Mouse (Mus musculus): Measurements from ENCODE around the gene Map4k4. TPM values are rescaled to one million over a fixed set of nuclear protein-coding genes. Genes with fewer than 3 reads are reported as not detected.

Map4k4 gene
- polyA plus RNA-seq, 1 experiment, result 147 TPM

GRCm38 (mm10) chr1:39866367-39867141, 34.2 kb upstream of the Map4k4 start:
- no peaks in the 10 kb centered on the region for H3K36me3 ChIP-seq (ENCODE audit: control insufficient read depth, insufficient read depth)
- H3K4me2 ChIP-seq (ENCODE audit: low read depth), result no peak overlapping the region
- H3K4me3 ChIP-seq, result no peak overlapping the region
- H3K27me3 ChIP-seq (ENCODE audit: control insufficient read depth, insufficient read depth, insufficient read length), result no peaks in the 10 kb centered on the region
- TF ChIP-seq TCF12 (IDR thresholded peaks at IDR 0.05; ENCODE audit: insufficient read depth, poor library complexity, severe bottlenecking) (no peak), SRF (IDR thresholded peaks at IDR 0.05; ENCODE audit: control insufficient read depth, insufficient read length, low read depth) (no peak), MYOG (IDR thresholded peaks at IDR 0.05; ENCODE audit: control insufficient read depth in 1 of 3, insufficient read depth in 1 of 3, insufficient read length in 2 of 3, low read depth in 2 of 3) (no peak), USF1 (IDR thresholded peaks at IDR 0.05; ENCODE audit: low read depth) (no peak), POLR2A (IDR thresholded peaks at IDR 0.05; ENCODE audit: insufficient read length, low read depth) (no peak), MAX (IDR thresholded peaks at IDR 0.05; ENCODE audit: low read depth) (no peak), CEBPB (IDR thresholded peaks at IDR 0.05; ENCODE audit: insufficient read depth, poor library complexity, severe bottlenecking) (no peak), REST (IDR thresholded peaks at IDR 0.05; ENCODE audit: insufficient read depth, insufficient read length) (no peak), E2F4 (IDR thresholded peaks at IDR 0.05; ENCODE audit: insufficient read depth) (no peak), MYOD1 (IDR thresholded peaks at IDR 0.05; ENCODE audit: control insufficient read depth in 1 of 3, insufficient read length in 2 of 3, low read depth in 2 of 3) (no peak), TCF3 (IDR thresholded peaks at IDR 0.05; ENCODE audit: insufficient read length, low read depth) (no peak), POLR2AphosphoS2 (IDR thresholded peaks at IDR 0.05; ENCODE audit: insufficient read length, low read depth) (no peak)
- H3ac ChIP-seq (ENCODE audit: control insufficient read depth, insufficient read length), result no peak overlapping the region
- H3K79me2 ChIP-seq (ENCODE audit: control insufficient read depth, insufficient read depth), result no peaks in the 10 kb centered on the region

GRCm38 (mm10) chr1:39867142-39867525, 33.6 kb upstream of the Map4k4 start:
- no peak for TF ChIP-seq POLR2A (IDR thresholded peaks at IDR 0.05; ENCODE audit: insufficient read length, low read depth)
- TF ChIP-seq TCF12 (IDR thresholded peaks at IDR 0.05; ENCODE audit: insufficient read depth, poor library complexity, severe bottlenecking), result no peak
- no peak for TF ChIP-seq E2F4 (IDR thresholded peaks at IDR 0.05; ENCODE audit: insufficient read depth)
- TF ChIP-seq TCF3 (IDR thresholded peaks at IDR 0.05; ENCODE audit: insufficient read length, low read depth), result no peak
- no peak for TF ChIP-seq CEBPB (IDR thresholded peaks at IDR 0.05; ENCODE audit: insufficient read depth, poor library complexity, severe bottlenecking)
- no peak for TF ChIP-seq POLR2AphosphoS2 (IDR thresholded peaks at IDR 0.05; ENCODE audit: insufficient read length, low read depth)
- no peak for TF ChIP-seq USF1 (IDR thresholded peaks at IDR 0.05; ENCODE audit: low read depth)
- TF ChIP-seq MYOD1 (IDR thresholded peaks at IDR 0.05; ENCODE audit: control insufficient read depth in 1 of 3, insufficient read length in 2 of 3, low read depth in 2 of 3), result no peak
- no peaks in the 10 kb centered on the region for H3K27me3 ChIP-seq (ENCODE audit: control insufficient read depth, insufficient read depth, insufficient read length)
- H3K4me2 ChIP-seq (ENCODE audit: low read depth), result no peak overlapping the region
- H3ac ChIP-seq (ENCODE audit: control insufficient read depth, insufficient read length), result no peak overlapping the region
- no peaks in the 10 kb centered on the region for H3K79me2 ChIP-seq (ENCODE audit: control insufficient read depth, insufficient read depth)
- H3K4me3 ChIP-seq, result no peak overlapping the region
- H3K36me3 ChIP-seq (ENCODE audit: control insufficient read depth, insufficient read depth), result no peaks in the 10 kb centered on the region

GRCm38 (mm10) chr1:39867966-39868593, 32.6 kb upstream of the Map4k4 start:
- no peak overlapping the region for H3ac ChIP-seq (ENCODE audit: control insufficient read depth, insufficient read length)
- peak overlapping the region; percentile 51 for H3K4me2 ChIP-seq (ENCODE audit: low read depth)
- H3K4me3 ChIP-seq, result no peak overlapping the region
- H3K79me2 ChIP-seq (ENCODE audit: control insufficient read depth, insufficient read depth), result no peaks in the 10 kb centered on the region
- peak in 1 of 3 experiments; percentile 7 for TF ChIP-seq MYOD1 (IDR thresholded peaks at IDR 0.05; ENCODE audit: control insufficient read depth in 1 of 3, insufficient read length in 2 of 3, low read depth in 2 of 3)
- no peak for TF ChIP-seq TCF3 (IDR thresholded peaks at IDR 0.05; ENCODE audit: insufficient read length, low read depth)
- H3K36me3 ChIP-seq (ENCODE audit: control insufficient read depth, insufficient read depth), result no peaks in the 10 kb centered on the region
- H3K27me3 ChIP-seq (ENCODE audit: control insufficient read depth, insufficient read depth, insufficient read length), result no peaks in the 10 kb centered on the region

- Histone ChIP-seq H3ac (ENCODE audit: control insufficient read depth, insufficient read length) (no peak overlapping the region), H3K36me3 (ENCODE audit: control insufficient read depth, insufficient read depth) (no peaks in the 10 kb centered on the region), H3K79me2 (ENCODE audit: control insufficient read depth, insufficient read depth) (no peaks in the 10 kb centered on the region), H3K4me2 (ENCODE audit: low read depth) (no peak overlapping the region), H3K27me3 (ENCODE audit: control insufficient read depth, insufficient read depth, insufficient read length) (no peaks in the 10 kb centered on the region), H3K4me3 (no peak overlapping the region)
- no peak for TF ChIP-seq REST (IDR thresholded peaks at IDR 0.05; ENCODE audit: insufficient read depth, insufficient read length)
- TF ChIP-seq MYOD1 (IDR thresholded peaks at IDR 0.05; ENCODE audit: control insufficient read depth in 1 of 3, insufficient read length in 2 of 3, low read depth in 2 of 3), result no peak
- no peak for TF ChIP-seq SRF (IDR thresholded peaks at IDR 0.05; ENCODE audit: control insufficient read depth, insufficient read length, low read depth)
- TF ChIP-seq USF1 (IDR thresholded peaks at IDR 0.05; ENCODE audit: low read depth), result no peak
- TF ChIP-seq POLR2A (IDR thresholded peaks at IDR 0.05; ENCODE audit: insufficient read length, low read depth), result no peak
- no peak for TF ChIP-seq TCF12 (IDR thresholded peaks at IDR 0.05; ENCODE audit: insufficient read depth, poor library complexity, severe bottlenecking)
- TF ChIP-seq TCF3 (IDR thresholded peaks at IDR 0.05; ENCODE audit: insufficient read length, low read depth), result no peak
- no peak for TF ChIP-seq E2F4 (IDR thresholded peaks at IDR 0.05; ENCODE audit: insufficient read depth)
- no peak for TF ChIP-seq MYOG (IDR thresholded peaks at IDR 0.05; ENCODE audit: control insufficient read depth in 1 of 3, insufficient read depth in 1 of 3, insufficient read length in 2 of 3, low read depth in 2 of 3)
- no peak for TF ChIP-seq CEBPB (IDR thresholded peaks at IDR 0.05; ENCODE audit: insufficient read depth, poor library complexity, severe bottlenecking)
- no peak for TF ChIP-seq POLR2AphosphoS2 (IDR thresholded peaks at IDR 0.05; ENCODE audit: insufficient read length, low read depth)
- TF ChIP-seq MAX (IDR thresholded peaks at IDR 0.05; ENCODE audit: low read depth), result no peak
Measured at GRCm38 (mm10) chr1:39868825-39869571, 31.7 kb upstream of the Map4k4 start.
